Mouse (Mus musculus) limb, embryonic 12.5 days (tissue): ENCODE measurements around the gene Med7. TPM values are rescaled to one million over a fixed set of nuclear protein-coding genes. Genes with fewer than 3 reads are reported as not detected.
"Not testable (repeated sequence)": the region's sequence is repeated elsewhere in the genome, so short reads cannot be mapped to it uniquely, and the experiment has no call there.

Experiments
- ATAC-seq: fragments of 200-750 bp; cut with Nextera tagmentation; 2 replicates; pipeline ENCODE4 v1.8.0; 2017; ENCODE audit warnings: low read depth, moderate TSS enrichment; ENCODE audit not compliant: insufficient number of reproducible peaks, insufficient read depth, low FRiP score, low TSS enrichment
- H3K27ac ChIP-seq: fragments of 300-500 bp; sonication (generic); 2 replicates; pipeline ENCODE4 v1.5.1; 2016; ENCODE audit warnings: mild to moderate bottlenecking, moderate library complexity
- H3K27me3 ChIP-seq: fragments of 300-500 bp; sonication (generic); 2 replicates; pipeline ENCODE4 v1.6.1; 2016; ENCODE audit warnings: mild to moderate bottlenecking, moderate library complexity
- H3K36me3 ChIP-seq: fragments of 300-500 bp; sonication (generic); 2 replicates; pipeline ENCODE4 v1.6.1; 2016; ENCODE audit warnings: mild to moderate bottlenecking, moderate library complexity
- H3K4me1 ChIP-seq: fragments of 300-500 bp; sonication (generic); replicated peaks from 2 replicates; pipeline ENCODE4 v1.6.1; 2016
- H3K4me2 ChIP-seq: fragments of 300-500 bp; sonication (generic); 2 replicates; pipeline ENCODE4 v1.6.1; 2016; ENCODE audit warnings: mild to moderate bottlenecking, moderate library complexity
- H3K4me3 ChIP-seq: fragments of 300-500 bp; sonication (generic); replicated peaks from 2 replicates; pipeline ENCODE4 v1.5.1; 2016; ENCODE audit warnings: mild to moderate bottlenecking
- H3K9ac ChIP-seq: fragments of 300-500 bp; sonication (generic); replicated peaks from 2 replicates; pipeline ENCODE4 v1.6.1; 2016; ENCODE audit warnings: mild to moderate bottlenecking, moderate library complexity
- H3K9me3 ChIP-seq: fragments of 300-500 bp; sonication (generic); 2 replicates; pipeline ENCODE4 v1.6.1; 2016; ENCODE audit warnings: mild to moderate bottlenecking, moderate library complexity
- WGBS: fragments of 180-500 bp; shearing (Covaris S2); methylation state at CpG from one replicate; pipeline ENCODE4 v1.1.7; 2016; 5-methylcytosine and 5-hydroxymethylcytosine counted together
- polyA plus RNA-seq: library from polyadenylated mRNA; unstranded; fragments of >200 nt; fragmentation: Nextera tagmentation; extraction: Ambion mirVana; gene quantifications from 2 replicates; pipeline ENCODE4 v1.2.1, GENCODE M21; 2016

Gene Med7
- polyA plus RNA-seq, 1 experiment from 2014 or later: 99.3 TPM

DNA sequence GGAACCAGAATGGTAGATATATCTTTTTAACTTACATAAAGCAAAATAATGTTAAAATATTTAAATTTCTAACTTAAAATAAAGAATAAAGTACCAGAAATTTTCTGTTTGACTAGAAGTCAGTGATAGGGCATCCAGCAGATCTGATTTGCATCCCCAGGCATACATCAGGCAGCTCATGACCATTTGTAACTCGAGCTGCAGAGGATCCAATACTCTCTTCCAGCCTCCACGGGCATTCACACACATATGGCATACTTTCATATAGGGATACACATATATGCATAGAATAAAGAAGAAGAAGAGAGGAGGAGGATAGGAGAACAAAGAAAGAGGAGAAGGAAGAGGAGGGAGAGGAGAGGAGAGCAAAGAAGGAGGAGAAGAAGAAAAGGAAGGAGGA is 38.8 kb upstream of the Med7 start:
- H3K4me2 ChIP-seq: no peak overlapping the region
- H3K27ac ChIP-seq: no peak overlapping the region
- H3K4me1 ChIP-seq: no peaks in the 10 kb centered on the region
- no peak overlapping the region for H3K9ac ChIP-seq
- no peaks in the 10 kb centered on the region for H3K36me3 ChIP-seq
- ATAC-seq: no peak
- WGBS: 44% methylated on average over 2 of the region's 2 CpGs
- H3K9me3 ChIP-seq: no peaks in the 10 kb centered on the region
- no peaks in the 10 kb centered on the region for H3K27me3 ChIP-seq
- no peak overlapping the region for H3K4me3 ChIP-seq

DNA sequence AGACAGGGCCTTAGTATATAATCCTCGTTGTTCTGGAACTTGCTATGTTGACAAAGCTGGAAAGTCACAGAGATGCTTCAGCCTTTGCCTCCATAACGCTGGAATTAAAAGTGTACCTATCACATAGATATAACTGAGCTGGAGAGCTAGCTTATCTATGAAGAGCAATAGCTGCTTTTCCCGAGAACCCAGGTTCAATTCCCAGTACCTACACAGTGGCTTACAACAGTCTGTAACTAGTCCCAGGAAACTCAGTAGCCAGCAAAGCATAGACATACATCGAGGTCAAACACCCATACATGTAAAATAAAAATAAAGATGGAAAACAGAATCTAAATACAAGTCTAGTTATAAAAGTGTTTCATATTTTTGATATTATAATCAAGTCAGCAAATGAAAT is 38.3 kb upstream of the Med7 start:
- Histone ChIP-seq H3K4me2 (no peak overlapping the region), H3K27ac (no peak overlapping the region), H3K4me3 (no peak overlapping the region), H3K27me3 (no peaks in the 10 kb centered on the region), H3K9me3 (no peaks in the 10 kb centered on the region), H3K4me1 (no peaks in the 10 kb centered on the region), H3K9ac (no peak overlapping the region), H3K36me3 (no peaks in the 10 kb centered on the region)
- WGBS: 91% methylated on average over 4 of the region's 4 CpGs
- no peak for ATAC-seq

DNA sequence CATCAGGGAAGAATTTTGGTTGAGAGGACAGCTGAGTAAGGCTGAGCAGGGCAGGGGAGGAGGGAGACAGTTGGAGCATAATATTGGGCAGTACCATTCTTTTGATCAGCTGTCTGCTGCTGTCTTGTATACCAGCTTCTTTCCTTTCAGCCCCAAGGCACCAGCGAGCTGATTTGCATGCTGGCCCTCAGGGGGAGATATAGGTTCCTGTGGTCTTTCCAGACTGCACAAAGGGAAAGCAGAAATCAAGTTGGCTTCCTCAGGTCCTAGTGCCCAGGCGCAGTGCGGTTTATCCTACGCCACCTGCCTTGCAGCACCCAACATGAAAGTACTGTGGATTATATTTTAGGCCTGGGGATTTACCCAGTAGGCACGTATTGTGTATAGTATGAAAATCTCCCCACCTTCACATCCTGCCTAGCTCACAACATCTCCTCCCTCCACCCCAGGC is 37.8 kb upstream of the Med7 start:
- Histone ChIP-seq H3K9me3 (no peaks in the 10 kb centered on the region), H3K27me3 (no peaks in the 10 kb centered on the region), H3K4me2 (no peak overlapping the region), H3K36me3 (no peaks in the 10 kb centered on the region), H3K9ac (no peak overlapping the region), H3K4me1 (no peaks in the 10 kb centered on the region), H3K27ac (no peak overlapping the region), H3K4me3 (no peak overlapping the region)
- ATAC-seq: no peak
- WGBS: 72% methylated on average over 5 of the region's 5 CpGs

DNA sequence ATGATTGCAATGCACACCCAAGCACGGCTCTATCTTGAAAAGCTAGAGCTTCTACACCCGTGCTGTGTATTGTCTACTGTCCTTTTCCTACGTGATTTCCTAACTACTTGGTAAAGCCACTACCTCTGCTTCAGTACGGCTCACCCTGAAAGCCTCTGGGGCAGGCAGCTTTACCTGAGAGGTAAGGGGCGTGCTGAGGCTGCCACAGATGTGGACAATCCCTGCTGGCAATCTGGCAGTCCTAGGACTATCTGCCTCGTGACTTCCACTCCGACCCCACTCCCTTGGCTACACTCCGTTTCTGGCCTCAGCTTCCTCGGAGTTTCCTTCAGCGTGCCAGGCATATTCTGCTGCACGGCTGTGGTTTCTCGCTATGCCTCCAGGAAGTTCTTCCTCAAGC is 35.2 kb upstream of the Med7 start:
- 80% methylated on average over 12 of the region's 12 CpGs for WGBS
- ATAC-seq: no peak
- no peak overlapping the region for H3K9ac ChIP-seq
- peaks cover 2% of the 10 kb centered on the region; the same call in 1 of the 2 replicates for H3K27me3 ChIP-seq
- no peaks in the 10 kb centered on the region for H3K4me1 ChIP-seq
- H3K4me2 ChIP-seq: no peak overlapping the region
- no peaks in the 10 kb centered on the region for H3K36me3 ChIP-seq
- no peak overlapping the region for H3K27ac ChIP-seq
- no peaks in the 10 kb centered on the region for H3K9me3 ChIP-seq
- no peak overlapping the region for H3K4me3 ChIP-seq

DNA sequence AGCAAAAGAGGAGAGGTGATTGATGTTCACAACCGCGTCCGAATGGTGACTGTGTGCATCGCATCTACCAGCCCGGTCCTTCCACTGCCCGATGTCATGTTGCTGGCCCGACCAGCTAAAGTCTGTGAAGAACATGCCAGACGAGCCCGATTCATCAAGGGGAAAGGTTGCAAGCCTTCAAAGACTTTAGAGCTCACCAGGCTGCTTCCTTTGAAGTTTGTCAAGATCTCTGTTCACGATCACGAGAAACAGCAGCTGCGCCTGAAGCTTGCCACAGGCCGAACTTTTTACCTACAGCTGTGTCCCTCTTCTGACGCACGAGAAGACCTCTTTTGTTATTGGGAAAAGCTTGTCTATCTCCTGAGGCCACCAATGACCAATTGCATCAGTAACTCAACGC is 31.7 kb upstream of the Med7 start:
- no peak overlapping the region for H3K4me2 ChIP-seq
- H3K36me3 ChIP-seq: no peaks in the 10 kb centered on the region
- no peak overlapping the region for H3K9ac ChIP-seq
- 66% methylated on average over 16 of the region's 16 CpGs for WGBS
- H3K4me1 ChIP-seq: peaks cover 1% of the 10 kb centered on the region; the same call in 1 of the 2 replicates
- peaks cover 10% of the 10 kb centered on the region; the same call in 1 of the 2 replicates for H3K27me3 ChIP-seq
- H3K4me3 ChIP-seq: no peak overlapping the region
- H3K27ac ChIP-seq: no peak overlapping the region
- no peaks in the 10 kb centered on the region for H3K9me3 ChIP-seq
- no peak for ATAC-seq

DNA sequence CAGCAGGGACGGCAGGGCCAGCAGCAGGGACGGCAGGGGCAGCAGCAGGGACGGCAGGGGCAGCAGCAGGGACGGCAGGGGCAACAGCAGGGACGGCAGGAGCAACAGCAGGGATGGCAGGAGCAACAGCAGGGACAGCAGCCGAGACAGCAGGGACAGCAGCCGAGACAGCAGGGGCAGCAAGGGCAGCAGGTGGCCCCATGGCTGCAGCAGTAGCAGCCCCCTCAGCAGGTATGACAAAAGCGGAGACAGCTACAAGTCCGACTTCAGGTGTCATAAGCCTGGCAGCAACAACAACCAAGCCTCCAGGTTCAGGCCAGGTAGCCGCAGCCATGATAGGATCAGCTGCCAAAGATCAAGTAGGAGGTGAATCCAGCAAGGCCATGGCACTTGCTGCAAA is 30.0 kb upstream of the Med7 start:
- no peak overlapping the region for H3K27ac ChIP-seq
- no peak for ATAC-seq
- peaks cover 3% of the 10 kb centered on the region; the same call in 1 of the 2 replicates for H3K4me1 ChIP-seq
- no peak overlapping the region for H3K4me3 ChIP-seq
- no peaks in the 10 kb centered on the region for H3K9me3 ChIP-seq
- H3K36me3 ChIP-seq: no peaks in the 10 kb centered on the region
- H3K4me2 ChIP-seq: no peak overlapping the region
- peaks cover 10% of the 10 kb centered on the region; the same call in 1 of the 2 replicates for H3K27me3 ChIP-seq
- H3K9ac ChIP-seq: no peak overlapping the region
- 41% methylated on average over 10 of the region's 10 CpGs for WGBS

DNA sequence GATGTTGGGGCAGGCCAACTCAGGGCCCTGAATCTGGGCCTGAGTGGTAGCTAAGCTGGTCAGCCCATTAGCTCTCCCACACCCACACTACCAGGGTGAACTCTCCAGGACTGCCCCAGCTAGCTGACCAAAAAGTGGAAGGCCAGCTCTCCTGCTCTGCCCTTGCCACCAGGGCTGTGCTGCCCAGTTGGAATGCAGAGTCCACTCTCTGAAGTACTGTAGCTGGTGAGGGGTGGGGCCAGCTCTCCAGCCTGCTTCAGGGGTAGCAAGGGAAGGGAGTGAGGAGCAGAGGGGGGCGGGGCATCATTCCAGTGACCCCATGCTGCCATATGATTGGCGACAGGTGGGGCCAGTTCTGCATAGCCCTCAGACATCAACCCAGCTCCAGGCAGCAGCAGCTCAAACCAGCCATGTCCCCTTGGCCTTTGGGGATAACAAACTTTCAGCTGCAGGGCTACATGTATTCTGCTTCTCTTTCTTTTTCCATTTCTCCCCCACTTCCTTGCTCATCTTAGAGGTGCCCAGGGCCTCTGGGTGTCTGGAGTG is 26.6 kb upstream of the Med7 start:
- Histone ChIP-seq H3K9me3 (no peaks in the 10 kb centered on the region), H3K4me1 (peaks cover 3% of the 10 kb centered on the region; the same call in 1 of the 2 replicates), H3K9ac (no peak overlapping the region), H3K27ac (no peak overlapping the region), H3K27me3 (peaks cover 10% of the 10 kb centered on the region; the same call in 1 of the 2 replicates), H3K4me3 (no peak overlapping the region), H3K36me3 (no peaks in the 10 kb centered on the region), H3K4me2 (no peak overlapping the region)
- WGBS: 58% methylated on average over 2 of the region's 2 CpGs
- no peak for ATAC-seq

DNA sequence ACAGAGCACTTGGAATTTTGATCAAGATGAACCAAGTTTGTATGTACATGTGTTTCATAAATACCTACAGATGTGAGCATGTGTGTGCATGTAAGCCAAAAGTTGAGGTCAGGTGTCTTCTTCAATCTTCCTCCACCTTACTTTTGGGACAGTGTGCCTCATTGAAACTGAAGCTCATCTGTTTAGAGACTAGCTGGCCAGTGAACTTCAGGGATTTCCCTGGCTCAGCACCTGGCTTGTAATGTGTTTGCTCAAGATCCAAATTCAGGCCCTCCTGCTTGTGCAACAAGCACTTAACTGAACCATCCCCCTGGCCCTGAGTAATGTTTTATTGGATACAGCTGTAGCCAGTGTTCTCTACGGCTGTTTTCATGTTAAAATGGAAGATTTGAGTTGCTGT is 18.3 kb upstream of the Med7 start:
- no peak overlapping the region for H3K4me3 ChIP-seq
- WGBS: 18% methylated on average over 1 of the region's 1 CpGs
- H3K9me3 ChIP-seq: no peaks in the 10 kb centered on the region
- H3K4me1 ChIP-seq: peaks cover 11% of the 10 kb centered on the region
- H3K27ac ChIP-seq: peak overlapping the region; percentile 80
- H3K36me3 ChIP-seq: no peaks in the 10 kb centered on the region
- H3K4me2 ChIP-seq: no peak overlapping the region
- no peaks in the 10 kb centered on the region for H3K27me3 ChIP-seq
- ATAC-seq: peak; percentile 78; the same call in 1 of the 2 replicates
- no peak overlapping the region for H3K9ac ChIP-seq

DNA sequence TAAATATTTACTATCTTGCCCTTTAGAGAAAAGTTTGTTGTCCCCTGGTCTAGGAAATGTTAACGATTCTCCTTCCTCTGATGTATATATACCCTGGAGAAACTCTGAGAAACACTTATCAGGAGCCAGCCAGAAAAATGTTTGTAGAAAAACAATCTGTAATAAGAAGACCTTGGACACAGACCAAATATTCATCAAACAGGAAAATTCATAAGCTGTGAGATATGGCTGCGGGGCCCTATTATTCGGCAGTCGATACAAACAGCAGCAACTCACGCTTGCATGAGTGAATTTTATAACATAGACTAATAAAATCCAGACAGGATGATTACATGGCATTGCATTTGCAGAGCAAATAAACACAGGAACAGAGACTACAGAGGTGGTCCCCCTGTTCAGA is 17.9 kb upstream of the Med7 start:
- Histone ChIP-seq H3K4me3 (no peak overlapping the region), H3K9ac (no peak overlapping the region), H3K27me3 (no peaks in the 10 kb centered on the region), H3K27ac (peak overlapping the region; percentile 80), H3K9me3 (no peaks in the 10 kb centered on the region), H3K4me1 (peaks cover 11% of the 10 kb centered on the region), H3K4me2 (no peak overlapping the region), H3K36me3 (no peaks in the 10 kb centered on the region)
- 43% methylated on average over 5 of the region's 5 CpGs for WGBS
- ATAC-seq: peak; percentile 10; the same call in 1 of the 2 replicates

DNA sequence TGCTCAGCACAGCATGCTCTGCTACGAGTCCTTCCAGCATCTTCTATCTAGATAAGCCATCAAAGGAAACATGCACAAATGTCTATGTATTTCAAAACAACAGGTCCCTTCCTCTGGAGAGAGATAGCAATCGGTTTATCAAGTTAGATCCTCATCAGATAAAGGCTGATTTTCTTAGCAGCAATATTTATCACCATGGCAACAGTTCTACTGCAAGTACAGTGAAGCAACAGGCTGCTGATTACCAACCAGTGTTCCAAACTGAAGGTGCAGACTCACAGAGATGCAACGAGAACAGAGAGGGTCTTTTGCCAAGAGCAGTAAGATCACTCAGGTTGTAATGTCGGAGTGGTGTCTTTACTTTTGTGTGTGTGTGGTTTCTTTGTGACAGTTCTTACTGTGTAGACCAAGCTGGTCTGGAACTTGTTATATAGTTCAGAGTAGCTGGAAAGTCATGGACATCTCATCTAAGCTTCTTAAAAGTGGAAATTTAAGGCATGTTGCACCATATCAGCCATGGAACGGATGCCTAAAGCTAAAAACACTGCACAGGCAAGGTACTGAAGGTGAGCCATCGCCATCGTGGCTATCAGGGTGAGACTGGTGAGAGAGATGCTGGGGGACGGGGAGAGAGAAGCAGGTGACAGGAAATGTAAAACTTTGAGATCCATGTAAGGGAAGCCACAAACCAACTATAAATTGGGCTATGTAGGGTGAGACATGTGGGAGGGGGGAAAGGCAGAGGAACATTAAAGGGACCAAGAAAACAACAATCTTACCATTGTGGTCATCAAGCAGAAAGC is 15.4 kb upstream of the Med7 start:
- Histone ChIP-seq H3K27me3 (no peaks in the 10 kb centered on the region), H3K4me1 (peaks cover 11% of the 10 kb centered on the region), H3K9ac (no peak overlapping the region), H3K4me2 (no peak overlapping the region), H3K36me3 (no peaks in the 10 kb centered on the region), H3K4me3 (no peak overlapping the region), H3K9me3 (no peaks in the 10 kb centered on the region), H3K27ac (no peak overlapping the region)
- WGBS: 83% methylated on average over 8 of the region's 8 CpGs
- no peak for ATAC-seq

DNA sequence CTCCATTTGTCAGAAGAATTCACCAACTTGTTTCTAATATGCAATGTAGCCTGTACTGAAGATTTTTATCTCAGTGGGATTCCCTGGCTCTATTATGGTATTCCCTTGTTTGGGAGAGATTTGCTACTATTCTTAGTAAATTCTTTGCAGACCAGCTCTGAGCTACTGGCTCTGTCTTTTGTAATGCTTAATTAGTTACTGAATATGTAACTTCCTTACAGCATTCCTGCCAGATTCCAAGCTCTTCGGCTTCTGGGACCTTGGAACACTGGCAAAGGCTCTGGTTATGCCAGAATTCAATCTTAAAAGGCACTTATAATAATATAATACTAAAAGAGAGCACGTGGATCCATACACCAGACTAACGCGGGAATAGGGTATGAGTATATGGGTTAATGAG is 8.6 kb upstream of the Med7 start:
- H3K9ac ChIP-seq, H3K4me3 ChIP-seq, ATAC-seq, H3K4me2 ChIP-seq, H3K9me3 ChIP-seq, H3K4me1 ChIP-seq, H3K27ac ChIP-seq, H3K27me3 ChIP-seq, H3K36me3 ChIP-seq: not testable (repeated sequence)
- WGBS: 56% methylated on average over 4 of the region's 4 CpGs
